Mouse (Mus musculus) MN1 (cell line): ENCODE data around the gene Shmt2.

Experiments used
- DNase-seq: peaks from one replicate; pipeline ENCODE4 v3.0.0-alpha.2; 2016; ENCODE audit warnings: low spot score

Shmt2 gene

DNA sequence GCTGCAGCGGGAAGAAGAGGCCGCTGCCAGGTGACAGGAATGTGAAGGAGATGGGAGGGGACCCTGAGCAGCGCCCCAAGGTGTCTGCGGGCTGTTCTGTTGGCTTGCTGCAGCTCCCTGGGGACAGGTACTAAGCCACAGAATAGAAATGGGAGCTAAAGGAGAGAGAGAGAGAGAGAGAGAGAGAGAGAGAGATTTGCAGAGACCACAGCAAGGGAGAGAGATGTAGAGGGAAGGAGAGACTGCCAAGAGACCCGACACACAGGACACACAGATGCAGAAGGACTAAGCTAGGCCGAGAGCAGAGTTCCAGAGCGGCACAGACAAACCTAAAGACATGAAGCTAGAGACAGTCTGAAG, 10.0 kb downstream of the Shmt2 start:
- no peak for DNase-seq

GRCm38 (mm10) chr10:127511634-127512306, 10.5 kb downstream of the Shmt2 start:
- DNase-seq, result peak; percentile 65

GRCm38 (mm10) chr10:127510895-127511617, 11.2 kb downstream of the Shmt2 start:
- no peak for DNase-seq

GRCm38 (mm10) chr10:127509837-127510701, 12.2 kb downstream of the Shmt2 start:
- peak; percentile 63 for DNase-seq

DNA sequence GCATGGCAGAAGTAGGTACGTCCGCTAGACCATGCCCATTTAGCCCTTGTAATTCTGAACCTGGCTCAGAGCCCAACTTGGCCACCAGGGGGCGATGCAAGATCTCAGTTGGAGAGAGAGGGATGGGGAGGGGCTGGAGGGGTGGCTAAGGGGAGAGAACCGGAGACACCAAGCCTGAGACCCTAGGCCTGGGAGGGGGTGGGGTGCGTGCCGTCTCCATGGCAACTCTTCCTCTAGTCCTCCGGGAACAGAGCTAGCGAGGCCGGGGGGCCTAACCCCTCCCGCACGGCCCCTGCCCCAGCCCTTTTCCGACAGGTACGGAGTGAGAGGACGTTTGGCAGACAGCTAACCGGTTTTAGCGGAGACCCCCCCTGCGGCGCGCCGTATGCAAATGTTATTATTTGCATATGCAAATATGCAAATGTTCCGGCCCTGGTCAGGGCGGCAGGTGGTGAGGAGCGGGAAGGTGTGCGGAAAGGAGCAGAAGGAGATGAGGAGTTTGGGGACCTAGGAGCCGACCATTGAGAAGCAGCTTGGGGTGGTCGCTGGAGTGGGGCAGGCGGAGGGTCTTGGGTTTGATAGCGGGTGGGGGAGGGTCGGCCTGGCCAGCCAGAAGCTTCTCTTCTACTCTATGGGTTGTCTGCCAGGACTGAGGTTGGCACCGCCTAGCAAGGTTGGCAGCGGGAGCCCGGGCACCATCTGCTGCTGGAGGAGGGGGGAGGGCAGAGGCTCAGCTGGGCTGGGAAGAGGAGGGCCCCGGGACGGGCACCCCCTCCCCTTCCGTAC, 13.0 kb downstream of the Shmt2 start:
- peak; percentile 99 for DNase-seq

- DNase-seq, result peak; percentile 53
These were observed 14.0 kb downstream of the Shmt2 start for GRCm38 (mm10) chr10:127508239-127508638.

- DNase-seq, result no peak
These were observed 21.1 kb downstream of the Shmt2 start, which contains the start of gene Stac3 for GRCm38 (mm10) chr10:127500894-127501893. Stac3 (plus strand) TSS chr10:127501686.

DNA sequence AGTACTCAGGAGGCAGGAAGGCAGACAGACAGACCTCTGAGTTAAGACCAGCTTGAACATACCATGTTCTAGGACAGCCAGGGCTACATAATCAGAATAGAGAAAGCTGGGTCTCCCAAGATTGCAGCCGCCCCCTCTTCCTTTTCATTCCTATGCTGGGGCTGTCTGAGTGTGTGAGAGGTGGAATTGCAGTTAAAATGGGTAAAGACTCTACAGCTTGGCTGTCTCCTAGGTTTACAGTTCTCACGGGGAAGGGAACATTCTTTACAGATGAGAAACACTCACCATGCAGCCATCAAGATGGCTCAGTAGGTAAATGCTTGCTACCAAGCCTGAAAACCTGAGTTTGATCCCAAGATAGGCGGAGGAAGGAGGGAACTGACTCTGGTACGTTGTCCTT, 22.2 kb downstream of the Shmt2 start:
- DNase-seq, result no peak

- DNase-seq, result no peak
These were observed 22.7 kb downstream of the Shmt2 start for GRCm38 (mm10) chr10:127499516-127499915.

GRCm38 (mm10) chr10:127496156-127496555, 26.1 kb downstream of the Shmt2 start:
- no peak for DNase-seq

DNA sequence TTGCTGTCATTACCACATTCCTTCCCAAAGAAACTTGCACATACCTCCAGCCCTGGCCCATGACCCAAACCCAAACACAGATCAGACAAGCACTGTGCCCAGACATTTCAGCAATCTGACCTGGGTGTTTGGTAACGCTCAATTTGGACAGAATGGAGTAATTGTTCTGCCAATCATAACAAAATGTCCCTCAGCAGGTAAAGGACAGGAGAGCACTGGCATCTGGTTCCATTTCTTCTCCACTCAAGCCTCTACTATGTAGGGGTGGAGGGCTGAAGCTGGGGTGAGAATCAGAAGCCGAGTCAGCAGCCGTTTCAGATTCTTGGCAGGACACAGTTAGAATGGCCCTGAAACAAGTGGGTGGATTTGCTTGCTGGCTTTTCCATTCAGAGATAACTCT, 30.1 kb downstream of the Shmt2 start:
- no peak for DNase-seq

DNA sequence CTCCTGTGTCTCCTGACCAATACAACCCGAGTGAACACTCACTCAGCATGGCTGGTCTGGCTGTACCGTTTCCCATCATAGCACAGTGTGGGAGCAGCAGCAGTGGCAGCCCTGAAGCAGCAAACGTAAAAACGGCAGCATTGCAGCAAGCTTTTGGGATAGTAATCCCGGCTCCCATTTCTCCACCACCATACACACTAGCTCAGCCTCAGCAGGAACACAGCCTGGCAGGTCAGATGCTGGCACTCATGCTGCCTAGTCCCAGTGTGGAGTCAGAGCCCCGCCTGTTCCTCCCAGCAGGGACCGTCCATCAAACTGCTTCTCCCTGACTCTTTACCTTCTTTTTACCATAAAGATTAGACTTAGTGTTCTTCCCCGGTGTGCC, 31.1 kb downstream of the Shmt2 start:
- no peak for DNase-seq

GRCm38 (mm10) chr10:127490160-127491127, 31.8 kb downstream of the Shmt2 start:
- no peak for DNase-seq

- no peak for DNase-seq
These were observed 33.4 kb downstream of the Shmt2 start for GRCm38 (mm10) chr10:127488856-127489255.

- no peak for DNase-seq
These were observed 37.0 kb downstream of the Shmt2 start for GRCm38 (mm10) chr10:127485235-127485634.

GRCm38 (mm10) chr10:127480833-127481813, 41.1 kb downstream of the Shmt2 start:
- DNase-seq, result no peak

DNA sequence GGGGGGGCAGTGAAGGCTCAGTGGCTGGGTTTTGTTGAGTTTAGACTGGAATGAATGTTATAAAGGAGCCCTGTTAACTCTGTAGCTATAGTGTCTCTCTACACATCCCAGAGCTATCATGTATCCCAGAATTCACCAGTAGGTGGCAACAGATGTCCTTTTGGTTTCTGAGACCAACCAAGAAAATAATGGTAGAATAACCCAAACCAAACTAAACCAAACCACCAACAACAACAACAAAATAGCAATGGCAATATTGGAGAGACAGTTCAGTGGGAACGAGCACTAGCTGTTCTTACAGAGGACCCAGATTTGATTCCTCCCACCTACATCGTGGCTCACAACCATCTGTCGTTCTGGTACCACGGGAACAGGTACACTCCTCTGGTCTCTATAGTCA, 43.1 kb downstream of the Shmt2 start:
- peak; percentile 66 for DNase-seq

- no peak for DNase-seq
These were observed 44.9 kb downstream of the Shmt2 start for GRCm38 (mm10) chr10:127477301-127477700.
